Mouse (Mus musculus) left cerebral cortex, adult 11 months (tissue): Measurements from ENCODE around the gene Runx3.

ENCODE experiments used
- DNase-seq: peaks from one replicate; pipeline ENCODE4 v3.0.0; 2022; ENCODE audit warnings: low spot score

Runx3 gene

DNA sequence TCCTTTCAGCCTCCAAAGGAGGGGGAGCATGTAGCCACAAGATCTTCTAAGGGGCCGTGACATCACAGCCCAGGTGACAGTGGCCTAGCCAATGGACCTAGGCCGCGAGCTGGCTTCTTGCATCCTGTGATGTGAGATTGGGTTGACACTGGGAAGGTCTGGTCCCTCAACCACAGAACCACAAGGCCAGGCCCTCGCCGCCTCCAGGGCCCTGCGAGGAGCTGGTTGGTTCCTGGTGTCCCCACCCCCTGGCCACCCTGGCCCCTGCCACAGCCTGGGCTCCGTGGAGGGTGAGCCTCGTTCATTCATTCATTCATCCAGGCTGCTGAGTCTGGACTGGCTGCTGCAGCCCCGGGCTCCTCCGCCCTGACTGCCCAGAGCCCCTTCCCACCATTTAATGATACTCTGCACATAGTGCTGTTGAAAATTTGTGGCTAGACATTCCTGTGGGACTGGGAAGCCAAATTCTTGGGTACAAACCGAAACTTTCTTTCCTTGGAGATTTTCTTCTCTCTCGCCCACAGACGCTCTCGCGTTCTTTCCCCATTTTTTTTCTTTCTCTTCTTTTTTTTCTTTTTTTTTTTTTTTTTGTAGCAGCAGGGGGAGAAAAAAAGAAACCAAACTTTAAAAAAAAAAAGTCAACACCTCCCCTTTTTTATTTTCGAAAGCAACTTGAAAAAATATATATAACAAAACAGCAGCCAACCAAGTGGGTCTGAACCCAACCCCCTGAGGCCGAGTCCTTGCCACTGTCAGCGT is at the start of gene Runx3:
Gene Runx3 (plus strand): TSS at position 311 of the 759 bp plus-strand sequence.
- no peak for DNase-seq

DNA sequence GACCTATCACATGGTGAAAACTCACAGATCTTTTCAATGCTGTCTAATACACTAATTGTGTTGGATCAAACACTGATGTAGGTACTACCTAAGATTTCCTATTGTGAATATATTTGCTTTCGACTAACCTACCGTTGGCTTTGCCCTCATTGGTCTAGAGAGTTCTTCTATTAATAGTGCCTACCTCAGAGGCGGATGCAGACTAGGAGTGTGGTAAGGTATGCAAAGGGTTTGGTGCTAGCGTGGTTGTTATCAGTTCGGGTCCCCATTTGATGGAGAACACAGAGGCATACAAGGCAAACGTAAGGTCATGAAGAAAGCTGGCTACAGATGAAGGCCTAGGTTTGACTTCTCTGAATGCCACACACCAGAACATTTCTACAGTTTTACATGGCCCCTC is 47.8 kb upstream of the Runx3 start:
- no peak for DNase-seq

DNA sequence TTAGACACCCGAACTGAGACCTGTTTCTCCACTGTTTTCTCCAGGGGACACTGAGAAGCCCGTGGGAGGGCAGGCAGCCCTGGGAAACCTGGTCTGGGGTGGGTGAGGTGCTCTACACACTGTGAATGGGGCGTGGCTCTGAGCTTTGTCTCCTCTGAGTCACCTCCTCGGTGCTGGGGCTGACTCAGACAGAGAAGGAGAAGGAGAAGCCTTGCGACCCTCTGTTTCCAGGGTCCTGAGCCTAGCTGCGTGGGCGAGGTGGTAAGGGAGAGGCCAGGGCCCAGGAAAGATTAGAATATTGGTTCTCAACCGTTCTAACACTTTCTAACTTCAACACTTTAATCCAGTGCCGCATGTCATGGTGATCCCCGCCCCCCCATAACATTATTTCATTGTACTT is 46.9 kb upstream of the Runx3 start:
- DNase-seq, result no peak

DNA sequence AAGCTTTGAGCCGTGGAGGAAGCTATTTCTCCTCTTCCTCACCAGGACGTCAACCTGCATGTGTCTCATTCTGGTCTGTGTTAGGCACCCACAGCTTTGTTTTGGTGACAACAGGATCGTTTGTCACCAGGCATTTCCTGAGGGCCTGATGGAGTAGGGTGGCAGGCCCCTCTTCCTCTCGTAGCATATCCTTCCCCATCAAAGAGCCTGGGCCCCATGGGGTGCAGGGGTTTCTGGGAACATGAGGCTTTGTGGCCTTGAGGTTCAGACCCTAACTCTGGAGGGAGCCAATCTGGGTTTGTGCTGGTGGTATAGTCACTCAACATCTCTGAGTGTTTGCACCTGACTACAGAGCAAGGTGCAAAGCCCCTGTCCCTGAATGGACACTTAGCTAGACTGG is 45.8 kb upstream of the Runx3 start:
- DNase-seq, result no peak

DNA sequence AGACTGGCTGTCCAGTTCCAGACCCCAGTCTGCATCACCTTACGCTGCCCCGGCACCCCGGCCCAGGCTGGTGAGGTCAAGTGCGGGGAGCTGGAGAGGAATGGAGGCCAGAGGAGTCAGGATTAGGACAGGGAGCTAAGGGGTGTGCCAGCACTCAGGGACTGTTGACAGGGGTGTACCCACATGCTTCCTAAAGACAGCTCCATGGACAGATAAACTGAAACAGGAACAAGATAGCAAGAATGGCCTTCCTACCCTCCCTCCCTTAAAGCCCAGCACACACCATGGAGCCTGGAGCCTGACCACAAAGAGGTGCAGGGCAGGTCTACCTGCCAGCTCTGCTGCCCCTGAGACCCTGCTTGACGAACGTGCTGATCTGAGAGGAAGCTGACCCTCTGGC is 45.1 kb upstream of the Runx3 start:
- no peak for DNase-seq

DNA sequence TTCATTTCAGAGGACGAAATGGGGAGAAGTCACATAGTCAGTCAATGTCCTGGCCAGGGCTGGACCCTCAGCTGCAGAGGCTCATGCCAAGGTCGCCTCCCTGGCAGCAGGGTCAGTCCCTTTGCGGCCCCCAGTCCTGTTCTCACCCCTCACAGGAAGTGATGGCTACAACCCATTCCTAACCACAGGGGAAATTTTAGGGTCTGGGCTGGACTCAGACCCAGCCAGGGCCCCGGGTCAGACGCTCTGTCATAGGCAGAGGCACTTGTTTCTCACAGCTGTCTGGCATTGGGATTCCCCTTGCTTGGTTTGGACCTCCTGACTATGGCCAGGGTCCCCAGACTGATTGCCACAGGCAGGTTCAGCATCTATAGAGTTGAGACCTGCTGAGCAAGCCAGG is 43.8 kb upstream of the Runx3 start:
- DNase-seq, result no peak

DNA sequence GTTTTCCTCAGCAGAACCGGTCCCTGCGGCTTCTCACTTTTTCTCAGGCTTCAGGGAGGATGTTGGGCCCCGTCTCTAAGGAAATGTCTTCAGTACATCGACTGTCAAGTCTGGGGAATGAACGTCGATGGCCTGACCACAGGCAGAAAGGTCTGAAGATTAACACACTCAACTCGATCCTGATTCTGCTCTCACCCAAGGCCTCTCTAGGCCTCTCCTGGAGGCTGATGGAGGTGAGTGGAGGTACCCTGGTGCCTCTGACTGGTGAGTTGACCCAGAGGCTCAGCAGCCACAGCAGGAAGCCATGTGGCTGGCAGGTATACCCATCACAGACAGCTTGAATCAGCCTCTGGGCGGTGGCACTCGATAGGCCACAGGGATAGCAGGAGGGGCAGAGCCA is 43.3 kb upstream of the Runx3 start:
- DNase-seq, result no peak

DNA sequence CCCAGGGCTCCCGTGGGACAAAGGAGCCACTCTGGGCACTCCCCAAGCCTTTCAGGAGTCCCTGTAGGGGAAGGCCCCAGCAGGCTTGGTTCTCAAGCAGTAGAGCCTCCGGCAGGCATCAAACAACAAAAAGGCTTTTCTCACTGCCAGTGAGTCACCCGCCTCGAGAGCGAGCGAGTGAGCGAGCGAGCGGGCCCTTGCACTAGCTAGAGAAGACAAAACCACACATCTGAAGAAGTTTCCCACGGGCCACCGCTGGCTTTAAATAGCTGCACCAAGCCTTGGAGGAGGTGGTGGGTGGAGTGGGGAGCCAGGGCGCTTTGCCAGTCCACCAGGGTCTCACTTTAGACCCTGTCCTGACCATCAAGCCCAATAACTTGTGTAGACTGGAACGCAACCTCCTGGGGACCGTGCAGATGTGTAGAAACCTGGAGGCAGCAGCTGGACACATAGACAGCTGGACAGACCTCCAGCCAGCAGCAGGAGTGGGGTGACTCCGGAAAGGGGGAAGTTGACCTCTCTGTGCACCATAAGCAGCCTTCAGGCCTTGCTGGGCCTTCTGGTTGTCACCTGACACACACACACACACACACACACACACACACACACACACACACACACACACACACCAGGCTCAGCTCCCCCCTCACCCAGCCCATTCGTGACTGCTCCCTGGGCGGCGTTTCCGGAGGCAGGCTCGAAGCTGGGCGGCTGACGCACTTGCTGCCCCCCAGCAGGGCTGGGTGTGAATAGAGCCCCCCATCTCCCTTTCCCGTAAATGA is 40.4 kb upstream of the Runx3 start:
- DNase-seq, result no peak

DNA sequence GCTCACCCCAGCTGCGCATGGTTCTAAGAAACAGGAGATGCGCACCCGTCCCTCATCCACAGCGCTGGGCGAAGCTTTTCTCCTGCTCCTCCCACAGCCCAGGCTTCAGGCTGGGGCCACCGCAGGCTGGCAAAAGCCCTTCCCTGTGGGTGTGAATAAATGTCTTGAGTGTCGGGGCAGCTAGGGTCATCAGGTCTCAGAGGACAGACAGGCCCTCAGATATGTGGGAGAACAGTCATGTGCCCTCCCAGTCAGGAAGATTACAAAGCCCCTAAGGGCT is 39.9 kb upstream of the Runx3 start:
- no peak for DNase-seq

DNA sequence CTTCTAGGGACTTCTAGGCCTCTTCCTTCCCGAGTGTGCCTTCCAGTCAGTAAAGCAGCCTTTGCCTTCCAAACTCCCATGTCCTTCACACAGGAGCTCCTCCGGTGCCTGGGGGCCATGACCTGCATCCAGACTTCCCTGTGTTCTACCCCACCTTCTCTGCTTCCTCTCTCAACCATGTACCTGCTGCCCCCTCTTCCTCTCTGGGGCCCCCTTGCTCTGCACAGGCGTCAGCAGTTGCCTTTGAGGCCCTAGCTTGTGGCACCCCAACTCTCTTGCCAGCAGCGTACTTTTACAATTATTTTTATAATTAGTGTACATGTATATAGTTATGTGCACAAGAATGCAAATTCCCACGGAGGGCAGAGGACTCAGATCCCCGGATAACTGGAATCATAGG is 37.4 kb upstream of the Runx3 start:
- no peak for DNase-seq

DNA sequence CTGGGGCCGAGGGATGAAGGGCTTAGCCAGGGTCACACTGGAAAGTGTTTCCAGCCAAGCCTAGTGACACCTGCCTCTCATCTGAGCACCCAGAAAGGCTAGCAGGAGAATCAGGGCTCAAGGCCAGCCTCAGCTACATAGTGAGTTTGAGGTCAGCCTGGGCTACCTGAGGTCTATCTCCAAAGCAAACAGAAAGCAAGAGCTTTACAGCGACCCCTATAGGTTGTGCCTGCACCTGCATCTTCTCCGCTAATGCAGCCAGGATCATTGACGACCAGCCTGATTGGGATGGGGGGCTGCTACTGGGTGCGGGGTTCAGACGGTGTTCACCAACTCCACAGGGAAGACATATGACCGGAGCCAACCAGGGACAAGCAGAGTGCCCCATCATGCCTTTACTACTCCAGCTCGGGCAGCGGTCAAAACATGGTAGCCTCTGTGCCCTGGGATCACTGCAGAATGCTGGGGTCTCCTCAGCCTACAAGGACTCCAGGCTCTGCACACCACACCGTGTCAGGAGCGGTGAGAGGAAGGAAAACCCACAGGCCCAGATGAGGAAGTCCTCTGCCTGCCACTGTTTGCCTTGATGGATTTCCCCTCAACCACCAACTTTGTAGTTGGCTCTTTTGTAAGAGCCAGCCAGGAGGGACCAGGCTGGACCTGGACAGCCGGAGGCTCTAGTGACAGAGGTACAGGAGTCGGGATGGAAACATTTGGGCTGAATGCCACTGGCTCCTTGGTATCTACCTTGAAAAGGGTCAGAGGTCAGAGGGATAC is 35.2 kb upstream of the Runx3 start:
- DNase-seq, result no peak

DNA sequence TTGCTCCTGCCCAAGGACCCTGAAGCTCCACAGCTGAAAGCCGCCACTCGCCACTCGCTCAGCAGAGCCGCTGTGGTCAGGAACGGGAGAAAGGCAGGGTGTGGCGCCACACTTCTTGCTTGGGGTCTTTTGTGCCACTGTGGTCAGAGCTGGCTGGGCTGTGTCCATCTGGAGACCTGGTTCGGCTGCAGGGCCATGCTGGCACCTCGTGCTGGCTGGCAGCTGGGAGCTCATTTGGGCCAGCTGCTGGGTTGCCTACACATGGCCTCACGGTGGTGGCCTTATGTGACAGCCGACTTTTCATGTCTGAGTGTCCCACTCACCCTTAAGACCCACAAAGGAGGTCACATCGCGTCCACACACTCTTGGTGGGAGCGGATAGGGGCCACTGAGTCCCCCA is 29.8 kb upstream of the Runx3 start:
- DNase-seq, result no peak

DNA sequence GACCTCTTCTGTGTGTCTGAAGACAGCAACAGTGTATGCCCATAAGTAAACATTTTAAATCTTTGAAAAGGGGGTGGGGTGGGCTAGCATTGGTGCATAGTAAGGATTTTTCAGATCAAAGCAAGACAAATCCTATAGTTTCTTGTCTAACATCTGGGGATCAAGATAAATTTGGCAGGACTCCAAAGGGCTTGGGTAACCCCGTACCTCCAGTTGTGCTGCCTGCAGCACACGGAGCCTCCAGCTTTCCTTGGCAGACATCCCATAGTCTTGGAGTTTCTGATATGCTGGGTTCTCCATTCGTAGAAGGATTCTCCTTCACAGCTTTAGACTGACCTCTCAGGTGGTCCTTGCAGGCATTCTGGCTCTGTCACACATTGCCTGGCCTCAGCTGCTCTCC is 27.6 kb upstream of the Runx3 start:
- DNase-seq, result no peak

DNA sequence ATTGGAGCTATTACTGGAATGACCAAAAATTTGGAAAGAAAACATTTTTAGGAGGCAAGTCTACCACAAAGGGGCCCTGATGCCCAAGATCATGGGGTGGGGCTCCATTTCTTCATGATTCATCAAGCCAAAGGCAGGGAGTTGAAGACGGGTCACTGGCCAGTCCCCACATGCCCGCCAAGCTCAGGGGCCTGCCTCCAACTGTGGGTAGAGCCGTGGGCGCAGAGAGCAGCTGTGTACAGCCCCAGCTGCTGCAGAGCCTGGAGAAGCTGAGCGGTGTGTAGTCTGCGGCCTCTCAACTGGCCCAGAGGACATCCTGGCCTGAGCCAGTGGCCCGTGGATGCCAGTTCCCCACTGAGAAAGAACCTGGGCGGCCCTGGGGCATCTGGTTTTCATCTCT is 24.8 kb upstream of the Runx3 start:
- no peak for DNase-seq

DNA sequence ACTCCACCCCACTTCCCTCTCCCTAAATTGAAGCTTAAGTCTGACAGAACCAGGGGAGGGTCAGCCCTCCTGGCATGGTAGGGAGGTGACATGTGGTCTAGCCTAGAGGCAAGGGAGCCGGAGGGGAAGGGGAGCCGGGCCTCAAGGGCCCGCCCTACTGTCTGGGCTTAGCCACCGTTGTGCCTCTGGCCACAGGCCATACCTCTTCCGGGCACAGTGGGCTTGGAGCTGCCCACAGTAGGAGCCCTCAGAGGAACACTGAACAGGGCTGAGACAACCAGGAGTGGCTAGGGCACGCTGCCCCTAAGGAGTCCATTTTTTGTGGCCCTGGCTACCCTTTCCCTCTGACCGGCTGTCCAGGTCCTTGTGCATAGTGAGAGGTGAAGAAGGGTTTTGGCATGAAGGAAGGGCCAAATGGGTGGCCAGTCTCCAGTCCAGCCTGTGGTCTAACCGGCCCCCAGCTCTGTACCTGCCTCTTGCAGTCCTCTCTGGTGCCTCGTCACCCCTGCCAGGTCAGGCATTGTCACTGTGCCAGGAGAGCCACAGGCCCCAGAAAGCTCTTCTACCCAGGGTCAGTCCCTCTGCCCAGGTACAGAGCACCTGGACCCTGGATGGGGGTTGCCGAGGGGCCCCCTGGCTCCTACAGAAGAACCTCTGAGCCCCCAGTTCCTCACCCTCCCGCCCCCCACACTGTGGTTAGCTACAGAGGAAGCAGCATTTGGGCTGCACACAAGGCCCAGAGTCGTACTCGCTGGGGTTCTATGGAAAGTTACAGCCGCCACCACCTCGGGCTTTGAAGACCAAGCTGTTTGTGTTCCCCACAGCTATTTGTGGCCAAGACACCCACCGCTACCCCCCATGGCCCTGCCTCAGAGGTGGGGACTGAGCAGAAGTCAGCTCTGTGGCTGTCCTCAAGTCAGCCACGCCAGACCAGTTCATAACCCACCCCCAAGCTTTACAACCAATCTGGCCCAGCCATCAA is 22.3 kb upstream of the Runx3 start:
- no peak for DNase-seq

DNA sequence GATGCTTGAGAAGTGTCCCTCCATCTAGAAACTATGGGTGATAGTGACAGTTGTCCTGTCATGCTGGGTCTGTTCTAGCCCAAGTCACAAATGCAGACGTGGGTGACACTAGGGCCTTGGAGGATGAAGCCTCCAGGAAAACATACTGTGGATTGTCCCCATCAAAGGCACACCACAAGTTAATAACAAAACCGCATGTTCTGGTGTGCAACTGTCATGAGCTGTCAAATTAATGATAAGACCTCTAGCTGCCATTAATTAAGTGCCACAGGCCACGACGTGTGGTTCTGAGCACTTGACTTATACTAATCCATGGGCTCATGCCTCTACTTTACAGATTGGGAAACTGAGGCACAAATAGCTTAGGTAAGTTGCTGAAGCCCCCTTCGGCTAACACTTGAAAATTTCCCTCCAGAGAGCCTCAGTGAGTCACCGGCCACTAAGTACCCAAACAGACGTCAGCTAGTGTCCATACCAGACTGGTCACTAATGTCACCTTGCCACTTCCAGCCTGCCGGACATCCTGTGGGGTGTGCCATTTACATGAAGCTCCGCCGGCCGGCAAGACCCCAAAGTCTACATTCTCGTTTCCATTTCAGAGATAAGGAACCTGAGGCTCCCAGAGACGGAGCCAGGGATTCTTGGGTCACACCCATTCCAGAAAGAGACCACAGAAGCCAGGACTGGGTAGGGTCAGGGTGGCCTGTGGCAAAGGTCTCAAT is 18.3 kb upstream of the Runx3 start:
- no peak for DNase-seq

DNA sequence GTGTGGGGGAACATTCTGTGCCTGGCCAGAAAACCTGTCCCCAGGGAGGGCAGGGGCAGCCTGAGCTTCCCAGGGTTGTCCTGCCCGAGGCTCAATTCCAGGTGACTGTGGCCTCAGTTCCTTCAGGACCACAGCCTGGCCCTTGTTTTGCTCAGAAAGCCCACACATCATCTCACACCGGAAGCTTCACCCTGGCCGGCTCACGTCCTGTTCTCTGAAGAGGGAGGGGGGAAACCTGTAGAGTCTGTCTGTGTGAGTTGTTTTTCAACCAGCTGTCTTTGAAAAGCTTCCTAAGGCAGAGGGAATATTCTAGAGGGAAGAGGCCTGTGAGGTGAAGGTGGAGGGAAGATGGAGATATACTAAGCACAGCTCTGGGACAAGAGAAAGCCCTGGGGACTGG is 17.7 kb upstream of the Runx3 start:
- DNase-seq, result no peak

DNA sequence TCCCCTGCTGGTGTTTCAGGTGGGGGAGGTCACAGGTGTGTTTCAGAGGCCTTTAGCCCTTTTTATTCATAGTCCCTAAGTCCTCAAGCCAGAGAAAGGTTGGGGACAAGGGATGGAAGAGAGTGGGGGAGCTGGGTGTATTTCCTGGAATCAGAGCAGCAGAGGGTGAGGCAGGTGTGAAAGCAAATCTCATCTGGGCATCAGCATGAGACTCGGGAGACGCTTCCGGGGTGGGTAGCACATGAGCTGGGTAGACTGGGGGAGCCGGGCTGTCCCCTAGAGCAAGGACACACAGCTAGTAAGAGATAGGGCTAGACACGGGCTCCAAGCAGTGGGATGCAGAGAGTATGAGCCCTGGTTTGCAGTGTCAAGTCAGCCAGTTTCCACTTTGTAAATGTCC is 16.7 kb upstream of the Runx3 start:
- DNase-seq, result no peak

DNA sequence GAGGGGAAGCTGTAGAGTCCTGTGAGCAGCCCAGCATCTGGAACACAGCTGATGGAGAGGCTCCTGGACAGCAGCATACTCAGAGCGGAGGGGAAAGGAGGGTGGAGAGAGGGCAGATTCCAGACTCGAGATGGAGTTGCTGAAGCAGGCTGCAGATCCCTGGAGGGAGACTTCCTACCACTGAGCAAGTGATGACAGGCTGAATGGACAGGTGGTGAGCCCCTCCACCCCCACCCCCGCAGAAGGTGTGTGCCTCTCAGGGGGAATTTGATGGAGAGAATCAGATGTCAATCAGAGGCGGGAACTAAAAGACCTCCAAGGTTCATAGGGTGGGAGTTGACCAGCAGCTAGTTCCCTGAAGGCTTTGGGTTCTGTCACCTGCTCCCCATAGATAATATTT is 13.5 kb upstream of the Runx3 start:
- no peak for DNase-seq

DNA sequence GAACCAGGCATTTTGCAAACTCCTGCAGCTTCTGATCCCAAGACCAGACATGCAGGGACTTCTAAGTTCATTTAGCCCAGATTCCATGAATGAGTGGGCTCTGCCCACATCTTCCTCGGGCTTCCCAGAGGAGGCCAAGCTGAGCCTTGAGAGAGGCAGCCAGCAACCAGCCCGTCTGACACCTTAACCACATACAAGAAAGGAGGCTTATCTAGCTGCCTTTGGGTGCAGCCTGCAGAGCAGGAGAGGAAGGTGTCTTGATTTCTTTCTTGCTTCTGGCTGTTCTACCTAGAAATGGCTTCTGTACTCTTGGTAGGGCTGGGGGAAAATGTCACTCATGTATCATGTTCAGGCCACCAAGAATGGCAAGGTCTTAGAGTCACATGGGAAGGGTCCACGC is 11.8 kb upstream of the Runx3 start:
- no peak for DNase-seq

DNA sequence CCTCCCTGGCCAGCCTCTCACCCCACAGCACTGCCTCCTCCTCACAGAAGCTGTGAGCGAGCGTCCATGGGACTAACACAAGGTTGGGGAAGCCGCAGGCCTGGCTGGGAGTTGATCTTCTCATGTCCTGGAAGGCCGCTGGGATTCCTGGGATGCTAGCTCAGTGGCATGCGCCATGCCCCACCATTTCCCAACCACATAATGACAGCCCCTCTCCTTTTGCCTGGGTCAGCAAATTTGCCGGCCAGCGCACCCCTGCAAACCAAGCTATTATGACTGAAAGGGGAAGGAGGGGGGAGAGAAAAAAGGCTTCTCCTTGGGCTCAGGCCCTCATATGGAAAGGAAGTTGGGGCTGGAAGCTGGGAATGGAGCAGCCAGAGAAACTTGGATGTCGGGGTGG is 6.8 kb upstream of the Runx3 start:
- no peak for DNase-seq
